Mouse (Mus musculus): ENCODE measurements at regions not wholly inside any gene's neighbourhood (a gene's known extent, or its start where the extent isn't known, plus 50 kb on each side); places are given as distances from the start of the nearest gene placed in this dataset.
A peak's percentile ranks its signal among the peaks of the same experiment; 100 is the strongest.

- DNase-seq = no peak
These were observed 53.8 kb upstream of the Coro2b start for GRCm38 (mm10) chr9:62590407-62591195.

- no peak for DNase-seq
These were observed 54.3 kb upstream of the Coro2b start for GRCm38 (mm10) chr9:62591196-62591485.

GRCm38 (mm10) chr9:62598056-62598455 is 61.2 kb upstream of the Coro2b start:
- no peak for DNase-seq

GRCm38 (mm10) chr9:62598956-62599355 is 62.1 kb upstream of the Coro2b start:
- DNase-seq = no peak

GRCm38 (mm10) chr9:62610526-62610925 is 67.1 kb upstream of the Itga11 start:
- no peak for DNase-seq

- no peak for DNase-seq
These were observed 66.2 kb upstream of the Itga11 start for GRCm38 (mm10) chr9:62611452-62611851.

GRCm38 (mm10) chr9:62613053-62613452 is 64.6 kb upstream of the Itga11 start:
- no peak for DNase-seq

- no peak for DNase-seq
These were observed 63.8 kb upstream of the Itga11 start for GRCm38 (mm10) chr9:62613806-62614205.

- no peak for DNase-seq
These were observed 62.7 kb upstream of the Itga11 start for GRCm38 (mm10) chr9:62614950-62615349.

- no peak for DNase-seq
These were observed 61.8 kb upstream of the Itga11 start for GRCm38 (mm10) chr9:62615799-62616198.

- DNase-seq = no peak
These were observed 58.6 kb upstream of the Itga11 start for GRCm38 (mm10) chr9:62618994-62619393.

GRCm38 (mm10) chr9:62620901-62621445 is 56.7 kb upstream of the Itga11 start:
- no peak for DNase-seq

- no peak for DNase-seq
These were observed 55.5 kb upstream of the Itga11 start for GRCm38 (mm10) chr9:62622106-62622505.

GRCm38 (mm10) chr9:62624562-62625044 is 53.0 kb upstream of the Itga11 start:
- DNase-seq = peak; percentile 30 to 33

GRCm38 (mm10) chr9:62627071-62628000 is 50.3 kb upstream of the Itga11 start:
- no peak for DNase-seq

Data from cerebellum, postnatal 14 days (tissue).